Mouse (Mus musculus): ENCODE data around the gene 5730455P16Rik.
"Not testable (repeated sequence)": the region's sequence is repeated elsewhere in the genome, so short reads cannot be mapped to it uniquely, and the experiment has no call there.

5730455P16Rik gene

GRCm38 (mm10) chr11:80378452-80379068 is 726 bp upstream of the 5730455P16Rik start:
- DNase-seq = not testable (repeated sequence)

DNA sequence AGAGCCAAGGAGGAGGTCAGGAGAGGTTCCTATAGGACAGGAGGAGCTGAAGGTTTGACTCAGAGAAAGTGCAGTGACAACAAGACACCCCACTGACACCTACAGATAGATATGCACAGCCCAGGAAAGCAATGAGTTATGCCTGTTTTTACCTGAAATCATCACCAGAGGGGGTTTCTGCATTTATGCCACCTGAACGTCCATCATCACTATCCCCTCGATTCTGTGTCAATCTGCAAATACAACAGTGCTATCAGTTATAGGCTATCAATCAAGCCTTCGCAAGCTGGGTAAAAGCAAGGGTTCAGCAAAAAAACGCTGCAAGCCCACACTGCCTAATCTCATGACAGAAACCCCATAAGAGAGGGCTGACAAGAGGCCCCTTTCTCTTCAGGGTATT is 1.2 kb downstream of the 5730455P16Rik start:
- no peak for DNase-seq

DNA sequence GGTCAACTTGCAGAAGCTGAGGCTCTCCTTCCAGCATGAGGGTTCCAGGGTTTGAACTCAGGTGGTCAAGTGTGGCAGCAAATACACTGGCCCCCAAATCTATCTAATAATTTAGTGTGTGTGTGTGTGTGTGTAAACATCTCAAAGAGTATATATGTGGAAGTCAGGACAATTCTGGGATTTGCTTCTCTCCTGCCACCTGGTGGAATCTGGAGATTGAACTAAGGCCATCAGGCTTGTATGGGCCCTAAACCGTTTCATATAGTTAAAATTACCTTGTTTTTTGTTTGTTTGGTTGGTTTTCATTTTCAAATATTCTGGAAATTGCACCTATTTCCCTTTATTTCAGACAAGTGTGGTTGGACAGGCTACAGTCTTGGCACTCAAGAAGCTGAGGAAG is 8.9 kb downstream of the 5730455P16Rik start:
- no peak for DNase-seq

DNA sequence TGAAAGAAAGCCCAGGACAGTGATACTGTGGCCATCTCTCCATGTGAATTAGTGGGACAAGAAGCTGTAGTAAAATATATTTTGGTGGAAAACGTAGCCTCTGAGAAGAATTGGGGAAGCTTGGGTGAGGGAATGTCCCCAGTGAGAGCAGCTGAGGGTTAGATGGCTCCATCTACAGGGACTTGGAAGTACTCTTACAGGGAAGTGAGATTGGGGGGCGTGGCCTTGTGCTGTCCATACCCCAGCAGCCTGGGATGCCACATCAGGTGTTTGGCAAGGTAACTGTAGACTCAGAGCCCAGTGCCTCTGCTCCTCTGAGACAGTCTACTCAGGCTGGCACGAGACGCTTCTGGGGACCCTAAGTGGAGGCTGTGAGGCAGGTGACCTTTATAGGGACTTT is 23.0 kb downstream of the 5730455P16Rik start:
- no peak for DNase-seq

DNA sequence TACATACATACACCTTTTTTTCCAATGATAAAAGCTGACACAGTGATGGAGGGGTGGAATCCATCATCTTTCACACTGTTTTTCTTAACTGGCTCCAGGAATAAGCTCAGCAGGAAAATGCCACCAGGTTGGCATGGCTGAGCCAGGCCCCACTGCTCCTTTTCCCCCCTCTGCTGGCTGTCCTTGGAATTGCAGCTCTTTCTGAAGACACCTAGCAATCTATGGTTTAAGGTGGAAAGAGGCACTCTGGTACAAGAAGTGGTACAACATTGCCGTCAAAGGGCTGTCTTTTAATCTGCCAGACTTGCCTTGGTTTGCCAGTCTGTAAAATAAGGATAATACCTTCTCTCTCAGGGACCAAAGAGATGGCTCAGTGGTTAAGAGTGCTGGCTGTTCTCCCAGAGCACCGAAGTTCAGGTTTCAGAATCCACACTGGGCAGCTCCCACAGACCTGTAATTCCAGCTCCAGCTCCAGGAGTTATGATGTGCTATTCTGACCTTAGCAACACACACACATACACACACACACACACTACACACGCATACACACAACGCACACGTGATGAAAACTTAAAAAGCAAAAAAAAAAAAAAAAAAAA is 25.9 kb downstream of the 5730455P16Rik start:
- peak; percentile 88 to 91 for DNase-seq

GRCm38 (mm10) chr11:80342482-80342881 is 35.4 kb downstream of the 5730455P16Rik start:
- no peak for DNase-seq

- DNase-seq = no peak
Observed at GRCm38 (mm10) chr11:80336351-80336730, 41.5 kb downstream of the 5730455P16Rik start.

DNA sequence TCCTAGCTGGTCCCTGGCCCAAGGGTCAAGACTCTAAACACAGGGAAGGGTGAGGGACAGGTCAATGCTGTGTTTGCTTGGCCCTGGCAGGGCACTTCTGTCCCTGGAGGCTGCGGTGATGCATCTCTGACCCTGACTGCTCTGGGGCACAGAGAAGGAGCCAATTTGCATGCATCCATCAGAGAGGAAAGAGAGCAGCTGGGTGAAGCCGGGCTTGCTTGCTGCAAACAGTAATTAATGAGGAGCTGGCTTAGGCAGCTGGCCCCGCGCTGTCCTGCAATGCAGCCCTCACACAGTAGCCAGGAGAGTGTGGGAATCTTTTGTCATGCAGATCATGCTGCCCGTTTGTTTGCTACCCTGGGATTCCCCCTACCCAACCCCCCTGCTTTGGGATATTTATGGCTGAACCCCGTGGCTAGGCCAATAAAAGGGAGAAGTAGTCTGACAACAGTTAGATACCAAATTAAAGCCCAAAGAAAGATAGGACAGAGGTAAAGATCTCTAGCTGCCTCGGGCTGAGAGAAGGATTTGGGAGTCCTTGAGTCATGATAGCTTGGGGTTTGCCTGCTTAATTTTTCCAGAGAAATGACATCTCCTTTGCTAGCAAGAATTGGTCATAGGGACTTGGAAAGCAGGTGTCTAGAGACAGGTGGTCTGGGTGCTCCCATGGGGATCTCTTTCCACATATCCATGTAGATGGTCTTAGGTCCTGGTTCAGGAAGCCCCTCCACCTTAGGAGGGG is 42.1 kb downstream of the 5730455P16Rik start:
- no peak for DNase-seq

DNA sequence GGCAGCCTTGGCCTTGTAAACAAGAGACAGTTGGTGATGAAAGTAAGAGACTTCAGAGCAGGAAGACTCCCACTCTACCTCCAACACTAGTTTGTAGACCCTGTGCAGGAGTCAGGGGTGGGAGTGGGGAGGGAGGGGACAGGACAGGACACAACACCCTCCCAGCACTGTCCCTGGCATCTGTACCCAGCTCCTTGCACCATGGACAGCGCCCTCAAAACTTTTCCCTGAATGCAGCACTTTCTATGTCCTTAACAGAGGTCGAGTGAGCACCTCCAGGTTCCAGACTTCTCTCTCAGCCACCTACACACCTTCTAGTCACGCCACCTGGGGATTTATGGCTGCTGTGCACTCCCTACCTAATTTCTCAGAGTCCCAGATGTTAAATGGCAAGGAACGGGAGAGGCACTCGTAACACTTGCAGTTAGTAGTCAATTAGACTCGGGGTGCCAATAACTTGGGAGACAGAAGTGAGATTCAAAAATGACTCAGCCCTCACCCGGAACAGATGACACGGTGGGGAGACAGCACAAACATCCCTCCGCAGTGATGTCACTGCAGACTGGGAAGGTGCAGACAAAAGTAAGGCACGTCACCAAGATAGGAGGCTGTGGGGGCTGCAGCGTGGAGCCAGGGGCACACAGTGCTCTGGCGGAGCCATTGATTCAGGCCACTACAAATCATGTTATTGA is 45.0 kb downstream of the 5730455P16Rik start:
- DNase-seq = no peak

- DNase-seq = no peak
Observed at GRCm38 (mm10) chr11:80324636-80325035, 53.2 kb downstream of the 5730455P16Rik start.

DNA sequence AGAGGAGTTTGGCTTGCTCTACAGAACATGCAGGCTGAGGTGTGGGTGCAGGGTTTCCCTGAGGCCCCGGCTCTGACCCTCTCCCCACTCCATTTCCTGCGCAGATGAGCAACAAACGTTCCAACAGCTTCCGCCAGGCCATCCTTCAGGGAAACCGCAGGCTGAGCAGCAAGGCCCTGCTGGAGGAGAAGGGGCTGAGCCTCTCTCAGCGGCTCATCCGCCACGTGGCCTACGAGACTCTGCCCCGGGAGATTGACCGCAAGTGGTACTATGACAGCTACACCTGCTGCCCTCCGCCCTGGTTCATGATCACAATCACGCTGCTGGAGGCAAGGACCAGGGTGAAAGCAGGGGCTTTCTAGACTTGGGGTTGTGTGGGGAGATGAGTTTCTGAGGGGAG is 54.6 kb downstream of the 5730455P16Rik start:
- no peak for DNase-seq

GRCm38 (mm10) chr11:80315743-80316639 is 61.8 kb downstream of the 5730455P16Rik start:
- DNase-seq = peak; percentile 44 to 49

GRCm38 (mm10) chr11:80313944-80314343 is 63.9 kb downstream of the 5730455P16Rik start:
- DNase-seq = no peak

DNA sequence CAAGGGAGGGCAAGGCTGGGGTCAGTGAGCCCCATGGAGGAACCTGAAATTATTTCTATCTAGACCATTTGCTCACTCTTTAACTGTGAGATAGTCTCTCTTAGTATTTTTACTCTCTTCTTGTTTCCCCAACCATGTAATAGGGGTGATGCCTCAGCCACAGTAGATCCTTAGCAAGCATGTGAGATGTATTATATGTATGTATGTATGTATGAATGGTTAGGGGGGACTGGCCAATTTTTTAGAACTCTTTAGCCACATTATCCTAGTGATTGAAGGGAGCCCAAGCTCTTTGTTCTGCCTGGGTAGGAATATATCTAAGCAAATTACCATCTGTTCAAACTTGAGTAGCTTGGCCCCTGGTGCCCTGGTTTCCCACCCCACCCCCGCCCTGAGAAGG is 64.4 kb downstream of the 5730455P16Rik start:
- DNase-seq = no peak

- no peak for DNase-seq
Observed at GRCm38 (mm10) chr11:80312565-80312964, 65.3 kb downstream of the 5730455P16Rik start.

GRCm38 (mm10) chr11:80312049-80312448 is 65.8 kb downstream of the 5730455P16Rik start:
- no peak for DNase-seq

- DNase-seq = no peak
Observed at GRCm38 (mm10) chr11:80311271-80311670, 66.6 kb downstream of the 5730455P16Rik start.
